Mouse (Mus musculus) cerebellum, postnatal 36 days (tissue): ENCODE results near the gene Atf6b.

ENCODE experiments used
- DNase-seq, 2 experiments: peaks; one replicate each; pipeline ENCODE4 v3.0.0; 2021 to 2022; ENCODE audit warnings: mixed read lengths in 2 of 2

The Atf6b gene

DNA sequence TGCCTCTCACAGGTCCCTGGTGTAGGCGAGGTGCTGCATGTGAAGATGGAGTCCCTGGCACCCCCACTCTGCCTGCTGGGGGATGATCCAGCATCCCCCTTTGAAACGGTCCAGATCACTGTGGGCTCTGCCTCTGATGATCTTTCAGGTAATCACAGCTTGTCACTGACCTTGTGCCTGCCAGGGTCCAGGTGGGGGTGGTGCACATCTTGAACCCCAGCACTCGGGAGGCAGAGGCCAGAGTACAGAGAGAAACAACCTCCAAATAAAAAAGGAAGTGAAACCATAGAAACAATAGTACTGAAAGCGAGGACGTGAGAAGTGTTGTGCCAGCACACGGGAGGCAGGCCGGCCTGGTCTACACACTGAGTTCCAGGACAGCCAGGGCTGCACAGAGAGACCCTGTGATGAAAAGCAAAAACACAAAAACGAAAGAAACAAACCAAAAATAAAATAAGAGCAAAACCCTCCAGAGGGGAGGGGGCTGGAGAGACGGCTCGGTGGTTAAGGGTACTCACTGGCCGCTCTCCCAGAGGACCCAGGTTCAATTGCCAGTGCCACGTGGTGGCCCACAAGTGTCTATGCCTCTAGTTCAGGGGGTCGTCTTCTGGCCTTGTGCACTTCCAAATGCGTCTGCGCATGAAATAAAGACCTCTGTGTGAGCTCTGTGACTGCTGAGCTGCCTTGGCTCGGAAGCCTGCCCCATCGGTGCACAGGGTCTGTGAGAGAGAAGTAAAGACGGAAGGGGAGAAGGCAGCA is 2.3 kb downstream of the Atf6b start:
- DNase-seq: no peak

DNA sequence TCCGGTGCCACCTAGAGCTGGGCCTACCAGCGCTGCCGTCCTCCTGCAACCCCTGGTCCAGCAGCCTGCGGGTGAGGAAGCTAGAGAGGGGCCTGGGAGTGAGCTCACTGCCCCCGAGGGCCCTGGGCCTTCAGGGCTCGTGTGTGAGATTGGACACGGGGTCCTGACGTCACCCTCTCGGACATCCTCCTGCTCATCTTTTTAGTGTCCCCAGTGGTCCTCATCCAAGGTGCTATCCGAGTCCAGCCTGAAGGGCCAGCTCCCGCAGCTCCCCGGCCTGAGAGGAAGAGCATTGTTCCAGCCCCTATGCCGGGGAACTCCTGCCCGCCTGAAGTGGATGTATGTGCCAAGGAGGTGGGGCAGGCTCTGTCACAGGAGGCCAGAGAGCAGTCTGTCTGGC is 3.8 kb downstream of the Atf6b start:
- no peak for DNase-seq

DNA sequence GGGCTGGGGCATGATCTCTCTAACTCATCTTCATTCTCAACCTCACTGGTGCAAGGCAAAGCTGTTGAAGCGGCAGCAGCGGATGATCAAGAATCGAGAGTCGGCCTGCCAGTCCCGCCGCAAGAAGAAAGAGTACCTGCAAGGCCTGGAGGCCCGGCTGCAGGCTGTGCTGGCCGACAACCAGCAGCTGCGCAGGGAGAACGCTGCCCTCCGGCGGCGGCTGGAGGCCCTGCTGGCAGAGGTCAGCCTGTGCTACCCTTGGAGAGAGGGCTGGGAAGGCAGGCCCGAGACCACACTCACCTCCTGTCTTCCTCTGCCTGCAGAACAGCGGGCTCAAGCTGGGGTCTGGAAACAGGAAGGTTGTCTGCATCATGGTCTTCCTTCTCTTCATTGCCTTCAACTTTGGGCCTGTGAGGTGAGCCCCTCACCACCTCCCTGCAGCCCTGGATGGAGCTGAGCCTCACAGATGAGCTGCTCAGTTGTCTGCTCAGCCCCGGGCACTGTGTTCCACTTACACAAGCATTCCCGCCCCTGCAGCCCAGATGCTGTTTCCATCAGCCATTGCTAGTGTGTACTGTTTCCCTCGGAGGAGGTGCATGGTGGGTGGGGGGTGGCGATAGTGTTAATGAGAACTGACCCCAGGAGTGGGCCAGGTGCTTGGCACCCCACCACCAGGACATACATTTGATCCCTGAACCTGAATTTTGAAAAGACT is 4.7 kb downstream of the Atf6b start:
- DNase-seq: peak; percentile 36 to 43

DNA sequence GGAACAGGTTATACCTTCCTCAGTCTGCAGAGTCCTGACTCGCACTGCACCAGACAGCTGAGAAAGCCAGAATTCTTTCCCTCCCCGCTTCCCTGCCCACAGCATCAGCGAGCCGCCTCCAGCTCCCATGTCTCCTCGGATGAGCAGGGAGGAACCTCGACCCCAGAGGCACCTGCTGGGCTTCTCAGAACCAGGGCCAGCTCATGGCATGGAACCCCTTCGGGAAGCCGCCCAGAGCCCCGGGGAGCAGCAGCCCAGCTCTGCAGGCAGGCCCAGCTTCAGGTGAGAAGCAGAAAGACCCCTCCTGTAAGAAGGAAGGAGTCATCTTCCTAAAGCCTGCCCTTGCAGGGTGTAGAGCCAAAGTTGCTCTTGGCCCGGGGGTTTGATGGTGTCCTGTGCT is 5.6 kb downstream of the Atf6b start:
- no peak for DNase-seq

DNA sequence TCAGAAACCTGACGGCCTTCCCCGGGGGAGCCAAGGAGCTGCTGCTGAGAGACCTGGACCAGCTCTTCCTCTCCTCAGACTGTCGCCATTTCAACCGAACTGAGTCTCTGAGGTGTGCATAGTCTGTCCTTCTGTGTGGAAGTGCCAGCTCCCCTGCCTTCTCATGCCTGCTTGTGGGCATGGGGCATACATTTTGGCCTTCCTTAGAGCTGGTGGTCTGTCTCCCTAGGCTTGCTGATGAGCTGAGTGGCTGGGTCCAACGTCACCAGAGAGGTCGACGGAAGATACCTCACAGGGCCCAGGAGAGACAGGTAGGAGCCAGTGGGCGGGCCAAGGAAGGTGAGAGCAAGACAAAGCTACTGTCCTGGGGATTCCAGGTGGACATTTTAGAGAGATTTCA is 6.0 kb downstream of the Atf6b start:
- no peak for DNase-seq

DNA sequence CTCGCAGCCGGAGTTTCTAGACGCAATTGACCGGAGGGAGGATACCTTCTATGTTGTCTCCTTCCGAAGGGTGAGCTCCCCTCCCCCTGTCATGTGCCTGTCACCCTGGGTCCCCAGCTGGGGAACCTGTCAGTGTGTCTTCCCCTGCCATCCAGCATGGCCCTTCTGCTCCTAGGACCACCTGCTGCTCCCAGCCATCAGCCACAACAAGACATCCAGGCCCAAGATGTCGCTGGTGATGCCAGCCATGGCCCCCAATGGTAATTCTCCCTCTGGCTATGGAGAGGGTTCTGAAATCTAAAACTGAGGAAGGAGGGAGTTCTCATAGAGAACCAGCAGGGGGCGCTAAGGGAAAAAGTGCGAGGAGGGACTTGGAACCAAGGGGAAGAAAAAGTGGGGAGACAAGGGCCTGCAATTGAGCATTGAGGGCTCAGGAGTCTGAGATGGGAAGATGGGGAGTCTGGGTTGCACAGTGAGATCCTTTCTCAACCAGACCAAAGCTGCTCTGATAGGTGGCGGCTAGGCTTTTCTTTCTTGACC is 6.9 kb downstream of the Atf6b start:
- DNase-seq: peak; percentile 48 to 54

DNA sequence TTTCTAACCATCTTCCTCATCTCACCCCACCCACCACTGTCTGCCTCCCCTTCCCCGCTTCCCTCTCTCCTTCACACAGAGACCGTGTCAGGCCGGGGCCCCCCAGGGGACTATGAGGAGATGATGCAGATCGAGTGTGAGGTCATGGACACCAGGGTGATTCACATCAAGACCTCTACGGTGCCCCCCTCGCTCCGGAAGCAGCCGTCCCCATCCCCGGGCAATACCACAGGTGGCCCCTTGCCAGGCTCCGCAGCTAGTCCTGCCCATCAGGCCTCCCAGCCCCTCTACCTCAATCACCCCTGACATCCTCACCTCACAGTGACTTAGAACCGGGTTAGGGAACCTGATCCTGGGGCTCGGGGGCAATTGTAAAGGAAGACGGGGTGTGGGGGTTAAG is 7.4 kb downstream of the Atf6b start:
- peak; percentile 4 to 39 for DNase-seq

DNA sequence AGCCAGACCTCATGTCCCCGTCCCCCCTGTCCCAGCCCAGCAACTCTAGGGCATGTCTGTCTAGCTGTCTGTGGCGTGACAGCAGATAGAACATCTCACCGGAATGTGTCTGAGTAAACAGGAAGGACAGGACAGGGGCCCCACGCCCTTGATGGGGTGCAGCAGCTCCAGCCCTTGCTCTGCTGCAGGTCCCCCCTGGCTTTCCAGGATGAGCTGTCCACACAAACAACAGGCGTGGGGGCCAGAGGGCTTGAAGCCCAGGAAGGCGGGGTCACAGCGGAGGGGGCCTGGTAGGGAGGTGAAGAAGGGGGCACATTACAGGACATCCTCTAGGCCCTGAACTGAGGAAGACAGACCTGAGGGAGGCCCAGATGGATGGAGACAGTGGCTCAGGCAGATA is 8.2 kb downstream of the Atf6b start:
- no peak for DNase-seq

DNA sequence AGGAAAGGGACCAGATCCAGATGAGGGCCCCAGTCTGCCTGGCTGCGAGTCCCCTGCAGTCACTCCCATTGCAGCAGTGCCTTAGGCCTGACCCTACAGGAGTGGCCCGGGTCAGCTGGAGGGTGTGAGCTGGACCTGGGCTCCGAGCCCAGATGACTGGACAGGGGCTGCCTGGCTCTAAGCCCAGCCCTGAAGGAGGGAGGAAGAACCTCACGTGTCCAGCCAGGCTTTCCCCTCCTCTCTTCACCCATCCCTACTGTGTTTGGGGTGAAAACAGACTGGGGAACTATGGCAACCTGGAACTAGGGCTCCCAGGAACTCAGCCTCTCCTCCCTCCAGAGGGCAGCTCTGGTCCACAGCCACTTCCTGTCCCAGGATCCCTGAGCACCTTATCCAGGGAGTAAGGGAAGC is 8.6 kb downstream of the Atf6b start:
- DNase-seq: peak; percentile 33 to 38

DNA sequence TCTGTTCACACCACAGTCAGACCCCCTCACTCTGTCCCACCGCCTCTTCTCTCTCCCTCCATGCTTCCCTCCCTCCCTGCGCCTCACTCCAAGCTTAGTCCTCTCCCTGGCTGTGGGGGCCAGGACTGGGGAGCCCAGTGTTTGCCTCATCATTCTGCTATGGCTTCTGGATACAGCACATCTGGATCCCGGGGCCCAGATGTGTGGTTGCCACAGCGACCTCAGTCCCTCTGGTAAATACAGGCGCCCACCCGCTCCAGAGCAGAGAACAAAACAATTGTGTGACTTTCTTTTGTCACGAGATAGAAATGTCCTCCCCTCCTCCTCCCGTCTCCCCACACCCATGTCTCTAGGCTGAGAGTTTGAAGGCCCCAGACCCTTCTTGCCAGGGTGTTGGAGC is 9.7 kb downstream of the Atf6b start:
- no peak for DNase-seq

DNA sequence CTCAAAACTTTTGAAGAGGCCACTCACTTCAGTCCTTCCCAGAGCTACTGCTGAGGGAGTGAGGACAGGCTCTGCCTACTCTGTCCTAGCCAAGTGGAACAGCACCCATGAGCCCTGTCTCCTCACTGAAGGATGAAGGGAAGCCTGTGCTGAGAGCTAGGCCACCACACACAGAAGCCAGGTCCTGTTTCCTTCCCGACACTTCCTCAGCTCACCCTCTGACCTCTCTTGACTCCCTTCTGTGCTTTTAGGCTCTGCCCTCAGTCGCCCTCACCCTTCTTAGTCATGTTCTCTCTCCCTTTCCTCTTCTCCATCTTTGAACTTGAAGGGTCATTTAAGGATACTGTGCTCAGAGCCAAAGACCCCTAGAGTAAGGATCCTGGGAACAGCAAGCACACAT is 10.3 kb downstream of the Atf6b start:
- no peak for DNase-seq

DNA sequence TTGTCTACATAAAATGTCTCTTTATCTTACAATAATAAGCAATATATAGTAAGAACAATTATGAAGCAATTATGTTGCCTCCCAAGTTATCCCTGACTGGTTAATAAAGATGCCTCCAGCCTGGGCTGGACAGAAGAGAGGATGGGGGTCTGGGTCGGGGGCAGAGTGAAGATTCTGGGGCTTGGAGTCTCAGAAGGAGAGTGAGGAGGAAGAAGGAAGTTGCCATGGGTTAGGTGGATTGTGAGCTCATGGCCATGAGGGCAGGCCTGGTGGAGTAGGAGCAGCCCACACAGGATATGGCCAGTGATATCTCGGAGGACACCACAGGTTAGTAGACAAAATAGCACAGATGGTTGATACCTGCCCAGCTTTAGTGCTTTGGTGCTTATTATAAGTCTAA is 11.2 kb downstream of the Atf6b start:
- no peak for DNase-seq

DNA sequence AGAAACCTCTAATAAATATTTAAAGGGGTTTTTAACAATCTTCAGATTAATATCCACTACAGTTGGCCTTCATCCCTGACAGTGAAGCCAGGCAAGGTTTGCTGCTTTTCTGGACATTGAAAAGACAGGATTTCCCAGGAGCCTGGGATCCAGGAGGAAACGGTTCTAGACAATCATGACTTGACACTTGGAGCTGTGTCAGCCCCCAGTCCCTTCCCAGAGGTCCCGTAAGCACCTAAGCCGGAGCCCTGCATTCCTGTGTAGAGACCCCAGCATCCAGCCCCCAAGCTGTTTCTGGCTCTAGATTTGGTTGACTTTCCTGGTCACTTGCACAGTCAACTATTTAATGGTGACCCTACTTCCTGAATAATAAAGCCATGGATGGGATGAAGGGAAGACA is 11.6 kb downstream of the Atf6b start:
- no peak for DNase-seq

DNA sequence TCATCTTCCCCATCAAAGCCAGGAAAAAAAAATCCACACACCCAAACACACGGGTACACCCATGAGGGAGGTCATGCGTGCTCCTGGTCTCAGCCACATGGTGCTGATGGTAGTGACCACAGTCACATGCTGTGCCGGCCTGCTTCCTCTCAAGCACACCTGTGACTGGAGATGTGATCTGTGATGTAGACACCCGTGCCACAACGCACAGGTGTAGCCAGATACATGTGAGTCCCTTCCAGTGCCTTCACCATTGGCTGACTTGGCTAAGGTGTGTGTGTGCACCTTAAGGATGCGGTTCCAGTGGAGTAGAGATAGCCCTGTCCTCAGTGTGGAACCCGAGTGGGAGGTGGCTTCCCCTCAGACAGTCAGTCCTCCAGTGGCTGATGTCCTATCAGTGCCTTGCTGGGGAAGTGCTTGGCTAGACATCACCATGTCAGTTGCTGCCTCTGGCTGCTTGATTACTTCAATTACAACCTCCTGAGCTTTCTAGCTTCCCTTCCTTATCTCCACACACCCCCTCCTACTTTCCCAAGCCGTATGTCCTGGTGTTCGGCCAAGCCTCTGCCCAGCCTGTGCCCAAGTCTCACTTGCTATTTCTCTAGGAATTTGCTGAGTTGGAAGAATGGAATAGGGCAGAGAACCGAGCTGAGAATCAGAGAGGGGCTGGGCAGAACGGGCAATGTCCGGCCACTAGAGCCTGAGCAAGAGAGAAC is 12.4 kb downstream of the Atf6b start:
- no peak for DNase-seq

DNA sequence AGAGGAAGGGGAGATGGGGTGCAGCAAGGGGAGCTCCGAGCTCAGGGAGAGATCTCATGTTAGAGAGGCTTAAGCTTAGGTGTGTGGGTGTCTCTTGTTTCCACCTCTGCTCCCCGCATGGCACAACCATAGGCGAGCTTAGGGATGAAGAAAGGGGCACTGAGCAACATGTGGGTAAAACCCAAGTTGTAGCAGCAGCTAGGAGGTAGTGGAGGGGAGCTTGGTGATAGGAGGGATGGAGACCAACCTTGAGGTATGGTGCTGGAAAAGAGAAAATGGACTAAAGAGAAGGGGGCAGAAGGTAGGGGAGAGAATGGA is 12.9 kb downstream of the Atf6b start:
- DNase-seq: no peak

DNA sequence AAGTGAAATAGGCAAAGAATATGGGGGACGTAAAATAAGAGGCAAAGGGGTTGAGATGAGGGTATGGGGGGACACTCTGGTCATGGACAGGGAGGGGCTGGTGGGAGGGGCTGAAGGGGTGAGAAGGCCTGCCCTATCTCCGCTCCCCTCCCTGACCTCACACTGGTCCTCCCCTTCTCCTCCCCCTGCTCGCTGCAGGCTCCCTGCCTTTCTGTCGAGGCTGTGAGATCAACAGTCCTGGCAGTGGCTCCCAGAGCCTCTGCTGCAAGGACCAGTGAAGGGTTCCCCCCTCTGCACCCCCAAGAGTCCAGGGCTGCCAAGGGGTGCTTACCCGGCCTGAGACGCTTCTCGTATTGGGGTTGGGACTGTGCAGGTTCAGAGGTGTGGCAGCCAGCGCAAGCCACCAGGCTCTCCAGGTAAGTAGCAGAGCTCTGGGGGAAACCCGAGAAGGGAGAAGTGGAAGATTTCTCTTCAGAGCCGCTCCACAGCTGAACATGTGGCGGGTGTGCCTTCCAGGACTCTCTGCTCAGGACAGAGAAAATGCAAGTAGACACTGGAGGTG is 13.4 kb downstream of the Atf6b start:
- DNase-seq: no peak

DNA sequence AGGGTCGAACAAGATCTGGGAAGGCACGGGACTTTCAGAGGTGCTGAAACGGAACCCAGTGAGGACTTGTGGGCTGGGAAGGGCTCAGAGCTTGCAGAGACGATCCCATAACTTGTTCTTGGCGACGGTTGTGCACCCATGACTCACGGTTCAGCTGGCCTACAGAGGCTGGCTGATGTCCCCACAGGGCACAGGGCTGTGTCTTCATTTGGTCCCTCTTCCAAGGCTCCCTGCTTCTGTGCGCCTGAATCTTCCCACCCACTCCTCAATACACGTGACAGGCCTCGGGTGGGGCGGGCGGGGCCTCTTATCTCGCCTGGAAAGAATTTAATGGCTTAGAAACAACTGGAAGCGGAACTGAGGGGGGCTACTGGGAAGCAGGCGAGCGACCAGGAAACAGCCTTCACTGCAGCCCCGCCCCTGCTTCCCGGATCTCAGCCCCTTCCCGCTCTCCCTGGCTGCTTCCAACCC is 14.2 kb downstream of the Atf6b start:
- no peak for DNase-seq

DNA sequence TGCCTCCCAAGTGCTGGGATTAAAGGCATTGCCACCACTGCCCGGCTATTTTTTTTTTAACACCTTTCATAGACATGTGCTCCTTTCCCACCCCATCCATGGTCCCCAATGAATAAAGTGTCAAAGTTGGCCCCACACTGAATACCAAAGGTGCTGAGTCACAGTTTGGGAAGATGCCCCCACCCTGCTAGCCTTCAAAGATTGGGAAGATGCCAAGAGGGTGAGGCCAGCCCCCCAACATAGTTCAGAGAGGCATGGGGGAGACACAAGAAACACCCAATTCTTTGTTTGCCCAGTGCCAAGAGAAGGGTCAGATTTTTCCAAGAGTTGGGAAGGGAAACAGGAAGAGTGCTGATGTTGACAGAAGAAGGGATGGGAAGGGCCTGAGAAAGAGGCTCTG is 15.5 kb downstream of the Atf6b start:
- DNase-seq: no peak

DNA sequence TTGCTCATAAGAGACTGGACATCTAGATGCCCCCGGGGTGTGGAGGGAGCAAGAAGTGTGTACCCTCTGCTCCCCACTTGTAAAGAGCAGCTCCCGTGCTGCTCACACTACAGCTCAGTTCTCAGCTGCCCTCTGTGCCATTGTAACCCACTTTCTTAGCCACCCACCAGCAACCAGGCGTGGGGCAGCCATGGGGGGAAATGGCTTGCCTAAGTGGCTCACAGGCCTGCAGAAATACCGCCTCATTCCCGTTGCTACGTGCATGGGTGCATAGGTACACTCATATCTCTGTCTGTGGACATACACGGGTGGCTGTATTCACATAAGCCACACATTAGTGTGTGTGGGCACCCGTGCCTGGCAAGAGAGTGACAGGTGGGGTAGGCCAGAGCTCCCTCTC is 16.0 kb downstream of the Atf6b start:
- no peak for DNase-seq

DNA sequence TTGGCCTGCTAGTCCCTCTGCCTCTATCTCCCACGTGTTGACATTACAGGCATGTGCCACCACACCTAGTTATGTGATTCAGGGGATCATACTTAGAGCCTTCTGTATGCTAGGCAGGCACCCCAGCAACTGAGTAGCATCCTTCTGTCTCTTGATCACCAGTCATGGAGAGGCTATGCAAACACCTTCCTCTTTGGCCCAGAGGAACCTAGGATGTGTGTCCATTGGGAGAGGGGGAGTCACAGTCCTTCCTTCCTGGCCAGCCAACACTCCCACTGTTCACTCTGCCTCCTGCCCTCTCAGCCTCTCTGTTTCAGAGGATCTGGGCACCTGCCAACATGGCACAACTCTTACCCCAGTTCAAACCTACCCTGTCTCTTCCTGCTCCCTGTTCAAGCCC is 16.6 kb downstream of the Atf6b start:
- no peak for DNase-seq

DNA sequence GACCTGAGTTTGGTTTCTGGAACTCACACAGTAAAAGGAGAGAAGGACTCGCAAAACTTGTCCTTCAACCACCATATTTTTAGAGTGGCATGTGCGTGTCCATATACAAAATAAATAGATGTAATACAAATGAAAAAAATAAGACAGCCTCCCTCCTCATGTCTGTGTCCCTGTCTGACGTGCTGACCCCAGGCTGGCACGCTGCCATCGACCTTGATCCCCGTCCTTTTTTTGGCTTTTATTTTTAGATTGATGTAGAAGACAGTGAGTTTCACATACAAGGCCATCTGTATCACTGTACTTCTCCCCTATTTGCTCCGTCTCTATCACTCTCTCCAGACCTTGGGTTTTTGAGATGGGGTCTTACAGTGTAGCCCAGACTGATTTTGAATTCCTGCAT is 17.5 kb downstream of the Atf6b start:
- no peak for DNase-seq

DNA sequence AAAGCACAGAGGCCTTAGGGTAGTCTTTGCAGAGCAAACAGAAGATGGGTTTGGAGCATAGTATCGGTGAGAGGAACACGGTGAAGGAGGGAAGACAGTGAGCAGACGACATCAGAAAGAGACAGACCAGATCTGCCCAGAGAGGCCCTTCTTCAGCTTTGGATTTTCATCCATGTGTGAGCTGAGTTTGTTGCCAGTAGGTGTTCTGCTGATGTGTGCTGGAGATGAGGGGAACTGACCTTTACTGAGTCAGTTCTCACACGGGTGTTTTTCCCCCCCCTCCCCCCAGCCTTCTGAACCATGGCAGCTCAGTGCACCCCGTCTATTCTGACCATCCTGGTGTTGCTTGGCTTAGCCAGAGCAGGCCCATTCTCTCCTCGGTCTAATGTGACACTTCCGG is 23.3 kb downstream of the Atf6b start, which contains the start of gene Tnxb:
Gene Tnxb (plus strand): TSS at position 301 of the 400 bp plus-strand sequence.
- DNase-seq: no peak
